Comparison of ENCODE assay signal across 20 mouse cellular contexts in the genomic region with DNA sequence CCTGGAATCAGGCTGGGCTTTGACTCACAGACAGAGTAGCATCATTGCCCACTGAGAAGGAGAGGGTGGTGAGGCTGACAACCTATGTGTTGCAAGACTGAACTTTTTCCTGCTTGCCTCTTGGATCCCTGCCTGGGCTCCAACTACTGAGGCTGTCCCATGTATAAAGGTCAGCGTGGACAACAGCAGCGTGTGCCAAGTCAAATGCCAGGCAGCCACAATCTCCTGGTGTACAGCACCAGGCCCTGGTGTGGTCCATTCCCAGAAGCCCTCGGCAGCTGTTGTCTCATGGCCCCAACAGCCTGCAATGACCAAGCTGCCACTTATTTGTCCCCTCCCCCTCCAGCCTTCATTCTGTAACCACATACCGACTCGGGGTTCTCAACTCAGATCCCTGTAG. TPM values are rescaled to one million over a fixed set of nuclear protein-coding genes. Genes with fewer than 3 reads are reported as not detected.
DNase-seq lines count a peak whose midpoint lies in the region; ATAC-seq and TF ChIP-seq lines count a peak whose summit lies in the region.
"Had no signal": no experiment of that assay in that cellular context is flagged by ENCODE, and none has a peak within 500 bp of the region (broad histone marks: within the 10 kb centered on the region; RNA-seq: fewer than 3 reads in every experiment).

No protein-coding gene starts in this region.

- TF ChIP-seq CTCF in gastrocnemius, adult 2 months (IDR thresholded peaks at IDR 0.05), result no peak
- TF ChIP-seq CTCF in Patski (IDR thresholded peaks at IDR 0.05), result no peak

- H3K4me1 ChIP-seq in liver, embryonic 15.5 days (replicated peaks), result peaks cover 35% of the 10 kb centered on the region
- H3K4me1 ChIP-seq: embryonic facial prominence, embryonic 15.5 days; limb, embryonic 13.5 days had no signal

- H3K9me3 ChIP-seq in liver, embryonic 15.5 days (replicated peaks), result no peaks in the 10 kb centered on the region
- H3K9me3 ChIP-seq: embryonic facial prominence, embryonic 15.5 days; heart, embryonic 13.5 days; limb, embryonic 13.5 days; midbrain, embryonic 10.5 days had no signal

- H3K4me3 ChIP-seq in gastrocnemius, adult 2 months, result no peak overlapping the region
- H3K4me3 ChIP-seq in liver, embryonic 15.5 days (replicated peaks), result no peak overlapping the region
- H3K4me3 ChIP-seq: embryonic facial prominence, embryonic 15.5 days; heart, embryonic 13.5 days; left cerebral cortex, adult 2 months; limb, embryonic 13.5 days; midbrain, embryonic 10.5 days had no signal

- no peak overlapping the region for H3K9ac ChIP-seq in liver, embryonic 15.5 days
- H3K9ac ChIP-seq: embryonic facial prominence, embryonic 15.5 days; heart, embryonic 13.5 days; limb, embryonic 13.5 days had no signal

- no peak overlapping the region for H3K4me2 ChIP-seq in liver, embryonic 15.5 days
- H3K4me2 ChIP-seq: embryonic facial prominence, embryonic 15.5 days; heart, embryonic 13.5 days; limb, embryonic 13.5 days had no signal

- no peak for ATAC-seq in liver, embryonic 15.5 days (ENCODE audit: insufficient read depth)
- ATAC-seq in Patski, result peak; percentile 9
- ATAC-seq in erythroid progenitor cell, adult 5-6 weeks (replicated peaks; ENCODE audit: low FRiP score, poor library complexity, severe bottlenecking), result no peak
- ATAC-seq: forebrain, embryonic 16.5 days had no signal

- peak overlapping the region; percentile 71 for H3K27ac ChIP-seq in gastrocnemius, adult 2 months
- H3K27ac ChIP-seq in liver, embryonic 15.5 days (replicated peaks), result 0 out of 2 replicates have a peak overlapping the region, but pooled peaks have one; percentile 6
- H3K27ac ChIP-seq: embryonic facial prominence, embryonic 15.5 days; heart, embryonic 13.5 days; left cerebral cortex, adult 2 months; limb, embryonic 13.5 days; midbrain, embryonic 10.5 days had no signal

- 73% methylated on average over 5 of the region's 5 CpGs for WGBS in liver, embryonic 15.5 days (ENCODE audit: insufficient replicate concordance)

- H3K27me3 ChIP-seq in liver, embryonic 15.5 days, result no peaks in the 10 kb centered on the region
- H3K27me3 ChIP-seq in Patski, result no peaks in the 10 kb centered on the region
- H3K27me3 ChIP-seq: embryonic facial prominence, embryonic 15.5 days; heart, embryonic 13.5 days; limb, embryonic 13.5 days had no signal

- CTCF ChIA-PET in Patski (lab: Charles Lee), result interaction anchor here (1.1 kb wide), 1 partner anchor 12 kb away, joined by 3 read pairs; no protein-coding TSS in a partner anchor

- peak; percentile 79 for DNase-seq in gastrocnemius, adult 2 months
- DNase-seq in gastrocnemius, adult 18-20 months (ENCODE audit: low spot score), result no peak
- DNase-seq in liver, result no peak
- no peak for DNase-seq in Patski (ENCODE audit: low read depth, low spot score)
- peak; percentile 48 for DNase-seq in kidney, postnatal 14 days
- no peak for DNase-seq in layer of hippocampus, postnatal 14 days (ENCODE audit: low spot score in 2 of 2)
- DNase-seq: B cell, adult 2 months; cerebellum, adult 8-10 months; gastrocnemius, postnatal 36 days; heart, postnatal 4 days; thymus, adult 18-20 months had no signal

- intact Hi-C loops in gastrocnemius, adult 2 months (cut with DNase I), result no loop called here

- H3K36me3 ChIP-seq in liver, embryonic 15.5 days (replicated peaks), result peaks cover 50% of the 10 kb centered on the region

- POLR2A ChIA-PET in Patski (lab: Charles Lee), result no interaction called here

- in situ Hi-C loops in Patski (cut with MboI; ENCODE audit: low pct_unique_long_range_greater_than_20kb), result no loop called here

RNA-seq across cellular contexts. Expression of gene Mcat, which starts 8.0 kb away (rescaled TPM):
- 10 to 100 TPM; 18.6 to 23.8 TPM for total RNA-seq in gastrocnemius, adult 2 months (2021)
- 10 to 100 TPM; 20.4 to 22.1 TPM for total RNA-seq in gastrocnemius, adult 18-20 months (2021)
- polyA plus RNA-seq in liver, embryonic 15.5 days (2015; fragmentation: Nextera tagmentation; extraction: Ambion mirVana), result 15.4 and 16.8 TPM in 2 replicates
- polyA plus RNA-seq in Patski (2021), result 26.7 TPM
- total RNA-seq in layer of hippocampus, postnatal 14 days (2021), result 10 to 100 TPM; 29.3 to 30.5 TPM
- 3.4 and 7.9 TPM in 2 replicates for total RNA-seq in erythroid progenitor cell, adult 5-6 weeks (2015; ENCODE audit: low replicate concordance)
- total RNA-seq in erythroid progenitor cell, adult 5-6 weeks (2017; ENCODE audit: low replicate concordance), result 2.8 and 13.2 TPM in 2 replicates

RNA-seq across cellular contexts. Expression of gene Tspo, which starts 8.2 kb away (rescaled TPM):
- 10 to 100 TPM; 22.2 to 22.7 TPM for total RNA-seq in gastrocnemius, adult 2 months (2021)
- total RNA-seq in gastrocnemius, adult 18-20 months (2021), result 10 to 100 TPM; 19.6 to 26.8 TPM
- 202 and 217 TPM in 2 replicates for polyA plus RNA-seq in liver, embryonic 15.5 days (2015; fragmentation: Nextera tagmentation; extraction: Ambion mirVana)
- polyA plus RNA-seq in Patski (2021), result 226 TPM
- total RNA-seq in layer of hippocampus, postnatal 14 days (2021), result 1 to 10 TPM; 2.2 to 4.0 TPM
- total RNA-seq in erythroid progenitor cell, adult 5-6 weeks (2015; ENCODE audit: low replicate concordance), result 133 TPM in 2 replicates
- 92.7 and 104 TPM in 2 replicates for total RNA-seq in erythroid progenitor cell, adult 5-6 weeks (2017; ENCODE audit: low replicate concordance)

RNA-seq across cellular contexts. Expression of gene Ttll12, which starts 23.3 kb away (rescaled TPM):
- 1 to 10 TPM; 3.4 to 4.9 TPM for total RNA-seq in gastrocnemius, adult 2 months (2021)
- total RNA-seq in gastrocnemius, adult 18-20 months (2021), result 1 to 10 TPM; 3.6 to 4.0 TPM
- 35.6 and 38.5 TPM in 2 replicates for polyA plus RNA-seq in liver, embryonic 15.5 days (2015; fragmentation: Nextera tagmentation; extraction: Ambion mirVana)
- polyA plus RNA-seq in Patski (2021), result 53.0 TPM
- 10 to 100 TPM; 15.1 TPM for total RNA-seq in layer of hippocampus, postnatal 14 days (2021)
- total RNA-seq in erythroid progenitor cell, adult 5-6 weeks (2015; ENCODE audit: low replicate concordance), result 48.6 and 55.5 TPM in 2 replicates
- 42.6 and 47.1 TPM in 2 replicates for total RNA-seq in erythroid progenitor cell, adult 5-6 weeks (2017; ENCODE audit: low replicate concordance)

RNA-seq across cellular contexts. Expression of gene Bik, which starts 45.0 kb away (rescaled TPM):
- total RNA-seq in gastrocnemius, adult 2 months (2021), result 1 to 10 TPM in 1 of 2 experiments, under 1 TPM in 1; 0.50 to 1.2 TPM
- 1 to 10 TPM in 1 of 2 experiments, under 1 TPM in 1; 0.91 to 1.4 TPM for total RNA-seq in gastrocnemius, adult 18-20 months (2021)
- 1.9 and 2.2 TPM in 2 replicates for polyA plus RNA-seq in liver, embryonic 15.5 days (2015; fragmentation: Nextera tagmentation; extraction: Ambion mirVana)
- 0.15 TPM for polyA plus RNA-seq in Patski (2021)
- total RNA-seq in layer of hippocampus, postnatal 14 days (2021), result under 1 TPM in 1 of 2 experiments, not detected in 1; 0.37 TPM
- 2.2 TPM in 1 of 2 replicates, not detected in the other for total RNA-seq in erythroid progenitor cell, adult 5-6 weeks (2015; ENCODE audit: low replicate concordance)
- total RNA-seq in erythroid progenitor cell, adult 5-6 weeks (2017; ENCODE audit: low replicate concordance), result 3.7 TPM in 1 of 2 replicates, not detected in the other
- total RNA-seq: monocyte, adult 5-6 weeks had no signal

Comparison
In these comparisons a context has a peak if more than half of its experiments do, and no peak if none do; other contexts are left out.
1. DNase-seq: peak in gastrocnemius, adult 2 months (single experiment) and kidney, postnatal 14 days (single experiment); none in gastrocnemius, adult 18-20 months (single experiment), liver (single experiment), Patski (single experiment) and layer of hippocampus, postnatal 14 days (0 of 2).
2. RNA of gene Tspo, which starts 8.2 kb away (total RNA-seq): 92.7 to 133 TPM in erythroid progenitor cell, adult 5-6 weeks, 19.6 to 26.8 TPM in gastrocnemius, adult 18-20 months and 22.2 to 22.7 TPM in gastrocnemius, adult 2 months; 2.2 to 4.0 TPM in layer of hippocampus, postnatal 14 days; every median in the first group is over 4 times any median in the second.